Mouse (Mus musculus) gastrocnemius, postnatal 4 days (tissue): ENCODE results near the gene Mpz. TPM values are rescaled to one million over a fixed set of nuclear protein-coding genes. Genes with fewer than 3 reads are reported as not detected.
A peak's percentile ranks its signal among the peaks of the same experiment; 100 is the strongest.
"Not testable (repeated sequence)": the region's sequence is repeated elsewhere in the genome, so short reads cannot be mapped to it uniquely, and the experiment has no call there.

Experiments
- DNase-seq, 2 experiments: peaks; one replicate each; pipeline ENCODE4 v3.0.0; 2021 to 2022; ENCODE audit warnings: low spot score in 2 of 2, mixed read lengths in 2 of 2
- total RNA-seq, 2 experiments: library from RNA; stranded (reverse); gene quantifications; 2 replicates each; pipeline ENCODE4 v1.2.3; 2021

Mpz gene
- total RNA-seq, 2 experiments from 2014 or later: 476 to 539 TPM

DNA sequence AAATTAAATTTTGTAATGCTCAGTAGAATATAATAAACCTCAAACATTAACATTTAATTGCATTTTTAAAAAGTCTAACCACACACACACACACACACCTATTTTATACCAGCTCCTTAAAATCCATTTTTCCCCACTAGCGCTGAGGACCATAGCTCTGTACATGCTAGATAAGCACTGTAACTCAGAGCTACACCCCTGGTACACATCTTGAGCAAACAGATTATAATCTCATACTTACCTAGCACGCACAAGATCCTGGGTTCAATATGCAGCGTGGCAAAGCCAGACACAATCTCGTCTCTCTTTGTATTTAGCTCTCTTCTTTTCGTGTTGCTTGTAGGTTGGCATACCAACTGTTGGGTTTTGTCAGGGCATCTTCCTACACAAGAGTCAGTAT is 26.1 kb upstream of the Mpz start:
- DNase-seq: no peak

GRCm38 (mm10) chr1:171129251-171129650 is 21.3 kb upstream of the Mpz start:
- DNase-seq: peak in 1 of 2 experiments; percentile 11

- DNase-seq: no peak
Measured at GRCm38 (mm10) chr1:171130971-171131370, 19.5 kb upstream of the Mpz start.

- DNase-seq: no peak
Measured at GRCm38 (mm10) chr1:171135600-171135999, 14.9 kb upstream of the Mpz start.

- DNase-seq: not testable (repeated sequence)
Measured at GRCm38 (mm10) chr1:171137486-171138155, 12.9 kb upstream of the Mpz start.

DNA sequence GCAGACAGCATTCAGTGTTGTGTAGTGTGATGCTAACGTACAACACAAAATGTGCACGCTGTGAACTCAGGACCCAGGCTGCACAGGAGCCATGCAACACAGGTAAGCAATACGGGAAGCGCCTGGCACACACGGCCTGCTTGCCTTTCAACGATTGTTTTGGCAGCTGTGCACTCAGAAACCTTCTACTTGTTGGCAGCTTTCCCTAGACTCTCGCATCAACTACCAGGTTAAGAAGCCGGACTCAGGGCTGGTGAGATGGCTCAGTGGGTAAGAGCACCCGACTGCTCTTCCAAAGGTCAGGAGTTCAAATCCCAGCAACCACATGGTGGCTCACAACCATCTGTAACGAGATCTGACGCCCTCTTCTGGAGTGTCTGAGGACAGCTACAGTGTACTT is 7.5 kb upstream of the Mpz start:
- DNase-seq: not testable (repeated sequence)

GRCm38 (mm10) chr1:171150838-171151391 is 404 bp downstream of the Mpz start:
- peak in 1 of 2 experiments; percentile 15 for DNase-seq

- DNase-seq: no peak
Measured at GRCm38 (mm10) chr1:171151966-171152365, 1.5 kb downstream of the Mpz start.

DNA sequence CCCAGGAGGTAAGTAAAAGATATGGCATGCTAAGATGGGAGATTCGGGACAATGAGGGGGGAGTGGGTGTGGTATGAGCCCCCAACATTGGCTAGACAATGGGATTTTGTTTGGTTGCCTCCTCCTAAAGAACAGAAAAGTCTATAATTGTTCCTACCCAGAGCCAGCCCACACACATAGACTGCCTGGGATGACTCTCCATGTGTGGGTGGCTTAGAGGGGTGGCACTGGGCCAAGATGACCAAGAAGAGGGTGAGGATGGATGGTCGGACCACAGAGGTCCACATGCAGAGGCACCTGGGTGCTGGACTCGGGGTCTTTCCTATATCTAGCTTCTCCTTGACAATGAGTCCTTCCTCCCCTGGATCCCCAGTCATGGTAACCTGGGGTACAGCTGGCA is 6.1 kb downstream of the Mpz start:
- DNase-seq: no peak

DNA sequence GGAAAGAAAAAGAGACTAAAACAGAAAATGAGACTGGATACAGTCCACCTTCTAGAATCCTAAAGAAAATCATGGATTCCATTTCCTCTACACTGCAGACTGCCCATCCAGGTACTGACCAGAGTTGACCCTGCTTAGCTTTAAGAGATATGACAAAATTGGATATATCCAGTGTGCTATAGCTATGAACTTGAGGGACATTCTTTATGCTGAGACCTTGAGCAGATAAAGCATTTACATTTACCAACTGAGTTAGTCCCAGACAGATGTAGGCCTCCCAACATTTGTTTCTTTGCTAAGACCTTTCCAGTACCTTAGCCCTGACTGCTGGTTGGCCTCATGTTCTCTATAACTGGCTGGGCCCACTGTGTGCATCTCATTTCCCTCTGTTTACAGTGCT is 7.5 kb downstream of the Mpz start:
- no peak for DNase-seq

DNA sequence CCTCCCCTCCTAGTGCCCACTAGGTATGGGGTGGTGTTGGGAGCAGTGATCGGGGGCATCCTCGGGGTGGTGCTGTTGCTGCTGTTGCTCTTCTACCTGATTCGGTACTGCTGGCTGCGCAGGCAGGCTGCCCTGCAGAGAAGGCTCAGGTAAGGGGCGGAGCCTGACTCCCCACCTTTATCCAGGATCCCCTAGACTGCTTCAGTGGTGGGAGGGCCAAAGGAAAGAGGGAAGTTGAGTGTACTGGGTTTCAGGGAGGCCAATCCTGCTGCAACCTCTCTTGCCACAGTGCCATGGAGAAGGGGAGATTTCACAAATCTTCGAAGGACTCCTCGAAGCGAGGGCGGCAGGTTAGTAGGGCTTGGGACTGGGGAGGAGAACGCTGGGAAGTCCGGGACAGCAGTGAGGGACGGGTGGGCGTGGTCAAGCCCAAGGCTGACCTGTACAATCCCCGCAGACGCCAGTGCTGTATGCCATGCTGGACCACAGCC is 9.0 kb downstream of the Mpz start:
- no peak for DNase-seq

DNA sequence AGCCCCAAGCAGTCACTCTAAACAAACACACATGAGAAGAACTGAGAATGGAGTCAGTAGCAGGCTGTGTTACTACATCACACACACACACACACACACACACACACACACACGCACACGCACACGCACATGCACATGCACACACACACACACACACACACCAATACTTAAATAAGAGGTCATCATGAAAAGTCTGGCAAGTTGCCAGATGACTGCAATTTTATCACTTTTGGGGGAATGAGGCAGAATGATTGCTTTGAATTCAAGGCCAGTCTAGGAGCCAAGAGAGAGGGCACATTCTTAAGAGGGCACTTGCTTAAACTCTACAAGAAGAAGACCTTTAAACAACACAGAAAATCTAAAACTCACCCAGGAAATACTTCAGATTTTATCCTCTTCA is 12.0 kb downstream of the Mpz start:
- DNase-seq: no peak

GRCm38 (mm10) chr1:171164258-171164657 is 13.7 kb downstream of the Mpz start:
- DNase-seq: no peak

GRCm38 (mm10) chr1:171165629-171166345 is 15.3 kb downstream of the Mpz start:
- DNase-seq: no peak

DNA sequence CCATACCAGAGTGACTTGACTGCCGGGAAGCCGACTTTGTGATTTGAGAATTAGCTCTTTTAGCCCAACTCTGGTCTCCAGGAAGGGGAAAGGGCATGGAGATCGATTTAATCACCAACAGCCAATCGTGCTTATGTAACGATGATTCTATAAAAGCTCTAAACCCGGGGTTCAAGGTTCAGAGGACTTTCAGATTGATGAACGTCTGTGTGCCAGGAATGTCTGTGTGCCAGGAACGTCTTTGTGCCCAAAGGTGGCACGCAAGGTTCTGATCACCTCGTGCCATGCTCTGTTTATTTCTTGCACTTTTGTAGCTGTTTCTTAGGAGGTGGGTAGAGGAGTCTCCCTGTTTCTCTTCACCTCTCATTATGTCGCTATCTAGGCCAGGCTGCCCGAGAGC is 18.4 kb downstream of the Mpz start:
- DNase-seq: no peak

- no peak for DNase-seq
Measured at GRCm38 (mm10) chr1:171169913-171170312, 19.4 kb downstream of the Mpz start.

DNA sequence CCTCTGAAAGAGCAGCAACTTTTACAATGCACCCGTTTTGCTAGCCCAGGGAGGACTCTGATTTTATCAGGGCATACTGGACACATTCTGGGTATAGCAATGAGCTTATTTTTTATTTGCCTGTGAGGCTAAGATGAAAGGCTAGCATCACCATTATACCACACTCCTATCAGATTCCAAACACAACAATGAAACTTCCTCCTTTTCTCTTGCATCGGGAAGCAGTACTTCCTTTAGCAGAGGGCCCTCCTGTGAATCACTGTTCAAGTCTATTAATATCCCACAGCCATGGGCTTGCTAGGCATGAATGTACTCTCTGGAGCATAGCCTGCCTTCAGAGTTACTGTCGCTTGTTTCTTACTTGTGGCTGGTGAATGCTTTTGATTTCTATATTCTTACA is 20.6 kb downstream of the Mpz start:
- DNase-seq: no peak

DNA sequence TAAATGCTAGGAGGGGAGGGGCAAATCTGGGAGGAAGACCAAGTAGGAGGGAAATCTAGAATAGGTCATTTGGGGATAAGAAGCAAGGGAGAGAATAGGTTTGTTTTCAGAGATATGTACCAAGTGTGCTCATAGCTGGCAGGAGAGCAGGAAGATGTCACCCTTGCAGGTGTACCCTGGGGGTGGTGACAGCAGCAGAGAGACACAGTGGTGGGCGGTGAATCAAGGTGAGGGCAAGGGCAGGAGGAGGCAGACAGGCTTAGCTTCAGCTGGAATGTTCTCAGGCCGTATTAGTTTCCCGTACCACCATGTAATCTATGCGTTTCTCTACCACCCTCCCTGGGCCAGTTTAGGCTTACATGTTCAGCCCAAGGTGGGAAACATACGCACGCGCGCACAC is 22.3 kb downstream of the Mpz start:
- no peak for DNase-seq

DNA sequence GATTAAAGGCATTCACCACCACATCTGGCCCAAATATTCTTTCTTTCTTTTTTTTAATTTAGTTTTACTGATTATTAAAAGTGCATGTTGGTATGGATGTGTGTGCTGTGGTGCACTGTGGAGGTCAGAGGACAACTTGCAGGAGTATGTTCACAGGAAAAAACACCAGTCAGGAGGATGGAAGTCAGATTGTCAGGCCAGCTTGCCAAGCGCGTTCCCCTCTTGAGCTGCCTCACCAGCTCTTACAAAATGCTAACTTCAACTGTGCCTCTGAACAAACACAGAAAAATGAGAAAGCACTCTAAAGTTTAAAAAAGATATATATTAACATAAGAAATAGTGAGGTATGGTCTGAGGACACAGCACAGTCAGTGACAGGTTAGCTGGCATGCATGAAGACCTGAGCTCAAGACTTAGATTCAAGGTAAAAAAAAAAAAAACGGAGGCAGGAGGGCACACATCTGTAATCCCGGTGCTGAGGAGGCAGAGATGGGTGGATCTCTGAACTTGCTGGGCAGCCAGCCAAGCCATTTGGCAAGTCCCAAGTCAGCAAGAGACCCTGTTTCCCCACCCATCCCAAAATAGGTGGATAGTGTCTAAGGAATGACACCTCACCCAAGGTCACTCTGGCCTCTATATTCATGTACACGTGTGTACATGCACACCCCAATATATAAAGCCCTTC is 29.1 kb downstream of the Mpz start:
- DNase-seq: no peak

DNA sequence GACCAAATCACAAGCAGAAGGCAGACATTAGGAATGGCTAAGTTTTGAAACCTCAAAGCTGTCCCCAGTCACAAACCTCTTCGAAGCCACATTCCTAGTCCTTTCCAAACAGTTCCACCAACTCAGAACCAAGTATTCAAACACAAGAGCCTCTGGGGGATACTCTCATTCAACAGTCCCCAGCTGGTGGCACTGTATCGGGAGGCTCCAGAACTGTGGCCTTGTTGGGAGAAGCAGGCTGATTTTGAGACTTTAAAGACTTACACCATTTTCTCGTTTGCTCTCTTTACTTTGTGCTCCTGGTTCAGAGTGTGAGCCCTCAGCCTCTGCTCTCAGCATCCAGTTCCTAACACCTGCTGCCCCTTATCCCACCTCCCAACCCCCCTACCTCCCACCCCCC is 32.5 kb downstream of the Mpz start:
- DNase-seq: no peak

- no peak for DNase-seq
Measured at GRCm38 (mm10) chr1:171183620-171184019, 33.1 kb downstream of the Mpz start.

GRCm38 (mm10) chr1:171184314-171184713 is 33.8 kb downstream of the Mpz start:
- no peak for DNase-seq
